Mouse (Mus musculus) CH12.LX (cell line): ENCODE measurements around the gene Car8.

Source experiments
- GABPA ChIP-seq: IDR thresholded peaks from 2 replicates; pipeline ENCODE4 v1.6.1; 2012; ENCODE audit warnings: low read depth, low read length, improper control_type of control experiment, inconsistent platforms; ENCODE audit not compliant: insufficient replicate concordance
- MAX ChIP-seq: IDR thresholded peaks from 2 replicates; pipeline ENCODE4 v1.6.1; 2011; ENCODE audit warnings: low read length, improper control_type of control experiment
- NRF1 ChIP-seq: IDR thresholded peaks from 2 replicates; pipeline ENCODE4 v1.6.1; 2014; ENCODE audit warnings: low read depth, mild to moderate bottlenecking, inconsistent platforms, low read length, improper control_type of control experiment, moderate library complexity
- POLR2A ChIP-seq: IDR thresholded peaks from 2 replicates; pipeline ENCODE4 v1.6.1; 2011; ENCODE audit warnings: low read depth, mild to moderate bottlenecking, improper control_type of control experiment, low read length
- POLR2AphosphoS2 ChIP-seq: IDR thresholded peaks from 2 replicates; pipeline ENCODE4 v1.6.1; 2011; ENCODE audit warnings: low read depth, low read length, improper control_type of control experiment
- RCOR1 ChIP-seq: conservative IDR thresholded peaks from 2 replicates; pipeline ENCODE4 v1.6.1; 2012; ENCODE audit warnings: low read depth, mild to moderate bottlenecking, inconsistent platforms, low read length, improper control_type of control experiment

- TF ChIP-seq GABPA (no peak), MAX (no peak), POLR2AphosphoS2 (no peak), POLR2A (no peak), RCOR1 (no peak), NRF1 (no peak)
Measured at GRCm38 (mm10) chr4:8216551-8216950, 22.3 kb downstream of the Car8 start.
